In the genomic region with DNA sequence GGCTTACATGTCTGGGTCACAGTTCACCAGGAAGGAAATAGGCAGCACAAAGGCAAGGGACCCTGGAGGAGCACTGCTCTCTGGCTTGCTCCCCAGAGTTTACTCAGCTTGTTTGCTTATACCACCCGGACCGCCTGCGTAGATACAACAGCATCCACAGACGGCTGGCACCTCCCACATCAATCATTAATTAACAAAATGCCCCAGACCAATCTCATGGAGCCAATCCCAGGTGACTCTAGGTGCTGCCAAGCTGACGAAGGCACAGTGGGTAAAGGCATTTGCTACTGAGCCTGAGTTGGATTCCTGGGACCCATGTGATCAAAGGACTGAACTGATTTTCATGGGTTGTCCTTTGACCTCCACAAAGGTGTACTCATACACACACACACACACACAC, we compare ENCODE assay signal across 17 mouse cellular contexts. TPM values are rescaled to one million over a fixed set of nuclear protein-coding genes. Genes with fewer than 3 reads are reported as not detected.
"Had no signal": no experiment of that assay in that cellular context is flagged by ENCODE, and none has a peak within 500 bp of the region (broad histone marks: within the 10 kb centered on the region; RNA-seq: fewer than 3 reads in every experiment).

No protein-coding gene starts in this region.

- H3K9me3 ChIP-seq: limb, embryonic 13.5 days; liver, embryonic 13.5 days; midbrain, embryonic 10.5 days; neural tube, embryonic 13.5 days had no signal

- DNase-seq: layer of hippocampus, adult 9-11 months; left cerebral cortex, postnatal 4 days; liver, embryonic 13.5 days; lung, adult 18-20 months; lung, postnatal 4 days; retina, postnatal 1 day; right cerebral cortex, postnatal 4 days; spleen, adult 18-20 months; thymus, postnatal 36 days had no signal

- H3K27ac ChIP-seq: limb, embryonic 13.5 days; liver, embryonic 13.5 days; midbrain, embryonic 10.5 days had no signal

- H3K9ac ChIP-seq: limb, embryonic 13.5 days; liver, embryonic 13.5 days; neural tube, embryonic 13.5 days had no signal

- ATAC-seq: hindbrain, embryonic 16.5 days; inflammation-experienced regulatory T-cells, adult 6 months; intestine, postnatal 0 days; midbrain, embryonic 16.5 days had no signal

- H3K4me1 ChIP-seq: liver, embryonic 13.5 days had no signal

- H3K36me3 ChIP-seq: limb, embryonic 13.5 days; liver, embryonic 13.5 days; midbrain, embryonic 10.5 days; neural tube, embryonic 13.5 days had no signal

- H3K4me2 ChIP-seq: limb, embryonic 13.5 days; liver, embryonic 13.5 days; neural tube, embryonic 13.5 days had no signal

- H3K4me3 ChIP-seq: limb, embryonic 13.5 days; liver, embryonic 13.5 days; midbrain, embryonic 10.5 days; neural tube, embryonic 13.5 days had no signal

RNA-seq across cellular contexts. Expression of a gene that starts 6.6 kb away (rescaled TPM):
- total RNA-seq: megakaryocyte, adult 5-6 weeks had no signal
- polyA plus RNA-seq: inflammation-experienced regulatory T-cells, adult 6 months had no signal

RNA-seq across cellular contexts. Expression of a gene that starts 29.4 kb away (rescaled TPM):
- polyA plus RNA-seq: inflammation-experienced regulatory T-cells, adult 6 months had no signal
